7 mouse cellular contexts compared by ENCODE assay signal in genomic region chr13:64161548-64161915, GRCm38 (mm10). TPM values are rescaled to one million over a fixed set of nuclear protein-coding genes. Genes with fewer than 3 reads are reported as not detected.
DNase-seq lines count a peak whose midpoint lies in the region; ATAC-seq lines count a peak whose summit lies in the region.

Habp4 (plus strand) TSS chr13:64161824.

- DNase-seq in adrenal gland, adult 8-10 months = peak; percentile 98
- DNase-seq in embryo, embryonic 9.5 days (ENCODE audit: extremely low spot score) = peak; percentile 98
- DNase-seq in gastrocnemius, postnatal 4 days (ENCODE audit: low spot score in 2 of 2) = peak; percentile 95 to 98
- peak; percentile 97 to 98 for DNase-seq in left cerebral cortex, postnatal 36 days (ENCODE audit: low spot score in 2 of 2)
- DNase-seq in midbrain, embryonic 11.5 days (ENCODE audit: low spot score, missing footprints) = peak; percentile 100
- peak; percentile 96 for DNase-seq in skeletal muscle tissue, adult 2 months (ENCODE audit: low read depth, low spot score)

- peak within 1 kb of the TSS; percentile 98 for H3K4me2 ChIP-seq in intestine, embryonic 16.5 days (ENCODE audit: low read depth, low read length)
- peak within 1 kb of the TSS; percentile 98 for H3K4me2 ChIP-seq in midbrain, embryonic 11.5 days

- H3K27ac ChIP-seq in intestine, embryonic 16.5 days (ENCODE audit: low read length) = peak within 1 kb of the TSS; percentile 83
- H3K27ac ChIP-seq in midbrain, embryonic 11.5 days (ENCODE audit: low read depth, low read length) = peak within 1 kb of the TSS; percentile 67

- H3K4me3 ChIP-seq in intestine, embryonic 16.5 days (ENCODE audit: low read length) = peak within 1 kb of the TSS; percentile 83
- peak within 1 kb of the TSS; percentile 78 for H3K4me3 ChIP-seq in midbrain, embryonic 11.5 days (ENCODE audit: low read depth, low read length)

- intact Hi-C loops in left cerebral cortex, postnatal 36 days (cut with DNase I) = no loop called here

- H3K27me3 ChIP-seq in intestine, embryonic 16.5 days (replicated peaks; ENCODE audit: control insufficient read depth, insufficient read depth, low read length) = no peaks in the 10 kb centered on the region
- peaks cover 9% of the 10 kb centered on the region for H3K27me3 ChIP-seq in midbrain, embryonic 11.5 days (ENCODE audit: control insufficient read depth, insufficient read depth, low read length)

- under 1% methylated on average over 31 of the region's 31 CpGs for WGBS in intestine, embryonic 16.5 days
- WGBS in midbrain, embryonic 11.5 days = 1% methylated on average over 23 of the region's 31 CpGs

- no peaks in the 10 kb centered on the region for H3K36me3 ChIP-seq in intestine, embryonic 16.5 days (ENCODE audit: control insufficient read depth, insufficient read depth, low read length)
- no peaks in the 10 kb centered on the region for H3K36me3 ChIP-seq in midbrain, embryonic 11.5 days (ENCODE audit: control insufficient read depth, insufficient read depth, low read length)

- no peaks in the 10 kb centered on the region for H3K9me3 ChIP-seq in intestine, embryonic 16.5 days (ENCODE audit: control insufficient read depth, low read length)
- no peaks in the 10 kb centered on the region for H3K9me3 ChIP-seq in midbrain, embryonic 11.5 days (ENCODE audit: control insufficient read depth, low read length)

- peaks cover 10% of the 10 kb centered on the region for H3K4me1 ChIP-seq in intestine, embryonic 16.5 days (ENCODE audit: control insufficient read depth, insufficient read depth, low read length)
- peaks cover 10% of the 10 kb centered on the region for H3K4me1 ChIP-seq in midbrain, embryonic 11.5 days (ENCODE audit: control insufficient read depth, insufficient read depth, low read length)

- peak within 1 kb of the TSS; percentile 85 for H3K9ac ChIP-seq in intestine, embryonic 16.5 days (ENCODE audit: low read depth, low read length)
- peak within 1 kb of the TSS; percentile 81 for H3K9ac ChIP-seq in midbrain, embryonic 11.5 days (ENCODE audit: low read length)

- peak; percentile 99 for ATAC-seq in intestine, embryonic 16.5 days
- ATAC-seq in midbrain, embryonic 11.5 days (ENCODE audit: low FRiP score) = peak; percentile 99

RNA-seq across cellular contexts. Expression of gene Habp4, which starts in this region (rescaled TPM):
- 10 to 100 TPM; 33.4 to 57.7 (median 43.0) TPM for total RNA-seq in adrenal gland, adult 8-10 months (2022)
- total RNA-seq in gastrocnemius, postnatal 4 days (2021) = 10 to 100 TPM; 27.3 to 30.9 TPM
- polyA plus RNA-seq in intestine, embryonic 16.5 days (2015; fragmentation: Nextera tagmentation; extraction: Ambion mirVana) = 11.9 TPM in 2 replicates
- total RNA-seq in left cerebral cortex, postnatal 36 days (2021) = 100 to 1,000 TPM; 181 to 205 TPM
- polyA plus RNA-seq in midbrain, embryonic 11.5 days (2014; fragmentation: Nextera tagmentation; extraction: Ambion mirVana) = 23.1 and 23.4 TPM in 2 replicates

Comparison
In these comparisons a context has a peak if more than half of its experiments do, and no peak if none do; other contexts are left out.
1. Peak in every context shown above with its lines: DNase-seq, ATAC-seq, H3K4me3 ChIP-seq and H3K27ac ChIP-seq.